Mouse (Mus musculus) gastrocnemius, adult 8-10 months (tissue): Measurements from ENCODE around the gene Frk. TPM values are rescaled to one million over a fixed set of nuclear protein-coding genes. Genes with fewer than 3 reads are reported as not detected.
"Not testable (repeated sequence)": the region's sequence is repeated elsewhere in the genome, so short reads cannot be mapped to it uniquely, and the experiment has no call there.

Source experiments
- DNase-seq, 2 experiments: peaks; one replicate each; pipeline ENCODE4 v3.0.0; 2022; ENCODE audit warnings: low spot score in 2 of 2
- total RNA-seq, 4 experiments: library from RNA; stranded (reverse); gene quantifications; 2 replicates each; pipeline ENCODE4 v1.2.4; 2022

Frk gene
- total RNA-seq, 4 experiments from 2014 or later = 0.38 to 1.2 (median 0.60) TPM

GRCm38 (mm10) chr10:34615474-34615873 is 132.3 kb downstream of the Frk start:
- DNase-seq = no peak

DNA sequence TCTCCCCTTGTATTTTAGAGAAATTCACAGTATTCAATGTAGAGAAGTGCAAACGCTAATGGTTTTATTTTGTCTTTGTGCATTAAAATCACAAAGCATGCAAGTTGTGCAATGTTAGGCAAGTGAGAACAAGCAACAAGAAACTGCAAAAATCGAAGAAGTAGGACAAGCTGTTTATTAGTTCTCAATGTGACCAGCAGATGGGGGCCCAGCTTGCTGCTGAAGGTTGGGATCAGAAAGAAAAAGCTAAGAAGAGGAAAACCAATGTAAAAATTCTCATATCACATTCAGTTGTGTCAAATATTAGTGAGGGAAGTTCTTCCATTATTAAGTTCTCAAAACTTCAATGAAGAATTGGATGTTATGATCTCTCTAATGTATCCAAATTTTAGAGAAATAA is 134.0 kb downstream of the Frk start:
- no peak for DNase-seq

DNA sequence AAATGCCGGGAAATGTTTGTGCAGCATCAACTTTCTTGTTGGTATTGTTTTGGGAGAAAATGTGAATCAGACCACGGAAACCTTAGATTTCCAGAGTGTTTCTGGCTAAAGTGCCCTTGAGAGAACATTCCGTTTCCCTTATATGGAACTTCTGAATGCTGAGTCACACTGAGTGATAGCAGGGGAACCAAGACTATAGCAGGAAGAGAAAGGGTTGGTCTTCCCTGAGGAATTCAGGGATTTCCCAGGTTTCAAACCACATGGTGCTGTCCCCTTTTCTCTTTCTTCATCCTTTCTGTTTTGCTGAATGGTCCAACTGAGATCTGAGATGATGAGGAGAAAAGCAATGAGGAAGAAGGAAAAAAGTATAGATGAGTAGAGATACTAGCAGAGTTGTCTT is 135.3 kb downstream of the Frk start:
- no peak for DNase-seq

DNA sequence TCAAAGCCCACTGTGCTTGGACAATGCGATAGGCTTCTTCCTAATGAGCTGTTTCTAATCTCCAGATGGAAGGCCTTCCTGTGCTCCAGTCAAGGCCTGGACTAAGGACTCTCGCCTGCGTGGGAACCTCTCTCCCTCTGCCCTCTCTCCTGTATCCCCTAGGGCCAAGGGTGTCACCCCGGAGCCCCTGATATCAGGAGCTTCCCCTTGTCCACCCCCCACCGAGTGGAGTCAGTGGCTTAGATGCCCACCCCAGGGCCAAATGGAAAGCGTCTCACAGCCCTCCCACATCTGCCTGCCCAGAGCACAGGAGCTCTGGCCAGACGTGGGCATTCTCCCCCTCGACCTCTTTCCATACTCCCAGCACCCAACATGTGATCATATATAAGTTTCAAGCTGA is 137.3 kb downstream of the Frk start:
- DNase-seq = not testable (repeated sequence)

GRCm38 (mm10) chr10:34638245-34638644 is 155.0 kb downstream of the Frk start:
- no peak for DNase-seq

Other genes with a start within 250 kb of the Frk start
- gene Tspyl1, start 201.2 kb upstream of the Frk start, total RNA-seq = 10 to 100 TPM; 63.1 to 70.8 (median 66.4) TPM
- gene Tspyl4, start 186.0 kb upstream of the Frk start, total RNA-seq = 1 to 10 TPM; 1.3 to 1.7 (median 1.4) TPM
- gene Col10a1, start 93.4 kb upstream of the Frk start, total RNA-seq = not detected
- gene Nt5dc1, start 64.8 kb upstream of the Frk start, total RNA-seq = 1 to 10 TPM; 5.3 to 7.2 (median 5.9) TPM